In the genomic region with DNA sequence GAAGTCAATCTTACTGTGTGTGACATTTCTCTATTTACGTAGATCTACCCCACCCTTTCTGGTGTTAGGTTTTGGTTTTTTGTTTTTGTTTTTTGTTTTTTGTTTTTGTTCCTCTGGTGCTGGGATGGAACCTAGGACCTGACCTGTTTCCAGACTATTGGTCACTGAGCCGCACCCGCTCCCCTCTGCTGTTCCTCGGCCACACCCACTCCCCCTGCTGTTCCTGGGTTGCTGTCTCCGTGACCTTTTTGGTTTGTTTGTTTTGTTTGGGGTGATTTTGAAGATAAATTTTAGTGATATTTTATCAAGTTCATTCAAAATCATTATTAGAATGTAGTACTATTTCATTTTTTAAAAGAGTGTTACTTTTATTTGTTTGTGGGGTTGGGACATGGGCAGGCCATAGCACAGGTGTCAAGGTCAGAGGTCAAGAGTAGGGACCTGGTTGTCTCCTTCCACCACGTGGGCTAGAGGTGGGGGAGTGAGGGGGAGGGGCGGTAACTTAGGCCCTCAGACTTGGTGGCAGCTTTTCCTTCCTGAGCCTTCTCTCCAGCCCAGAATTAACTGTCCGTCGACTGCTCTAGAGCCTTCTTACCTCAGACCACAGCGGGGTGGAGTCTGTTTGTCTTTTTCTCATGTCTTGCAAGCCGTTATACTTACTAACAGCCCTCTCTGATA, we compare ENCODE assay signal across 27 mouse cellular contexts.
DNase-seq lines count a peak whose midpoint lies in the region; ATAC-seq and TF ChIP-seq lines count a peak whose summit lies in the region.
"Had no signal": no experiment of that assay in that cellular context is flagged by ENCODE, and none has a peak within 500 bp of the region (broad histone marks: within the 10 kb centered on the region; RNA-seq: fewer than 3 reads in every experiment).

No protein-coding gene starts in this region.

- WGBS in hindbrain, postnatal 0 days = 73% methylated on average over 11 of the region's 11 CpGs
- WGBS in hindbrain, embryonic 16.5 days = 70% methylated on average over 11 of the region's 11 CpGs
- WGBS in midbrain, embryonic 10.5 days = 70% methylated on average over 11 of the region's 11 CpGs

- H3K4me3 ChIP-seq in hindbrain, postnatal 0 days (ENCODE audit: low read length) = no peak overlapping the region
- H3K4me3 ChIP-seq in hindbrain, embryonic 16.5 days (ENCODE audit: low read length) = no peak overlapping the region
- H3K4me3 ChIP-seq in ES-E14 (ENCODE audit: insufficient read depth in 1 of 2, low read depth in 1 of 2, low read length in 2 of 2, poor library complexity in 1 of 2, severe bottlenecking in 1 of 2) = no peak overlapping the region
- no peak overlapping the region for H3K4me3 ChIP-seq in midbrain, embryonic 10.5 days
- H3K4me3 ChIP-seq: embryonic facial prominence, embryonic 13.5 days; embryonic facial prominence, embryonic 15.5 days; erythroblast, embryonic 14.5 days; forebrain, embryonic 10.5 days; forebrain, embryonic 12.5 days had no signal

- H3K4me1 ChIP-seq in hindbrain, postnatal 0 days (ENCODE audit: insufficient read depth, low read length) = no peaks in the 10 kb centered on the region
- no peaks in the 10 kb centered on the region for H3K4me1 ChIP-seq in hindbrain, embryonic 16.5 days (ENCODE audit: control insufficient read depth, insufficient read depth, low read depth, low read length)
- peaks cover 0 to 7% of the 10 kb centered on the region in 2 experiments; a peak in 3 of 4 replicates for H3K4me1 ChIP-seq in ES-E14 (ENCODE audit: control insufficient read depth in 2 of 2, insufficient read depth in 2 of 2, low read length in 2 of 2, poor library complexity in 1 of 2)
- H3K4me1 ChIP-seq in midbrain, embryonic 10.5 days = no peaks in the 10 kb centered on the region
- H3K4me1 ChIP-seq: embryonic facial prominence, embryonic 13.5 days; embryonic facial prominence, embryonic 15.5 days; forebrain, embryonic 10.5 days; forebrain, embryonic 12.5 days had no signal

- H3K9ac ChIP-seq in hindbrain, postnatal 0 days (replicated peaks; ENCODE audit: low read length) = peak overlapping the region; percentile 33; the same call in 1 of the 2 replicates
- H3K9ac ChIP-seq in hindbrain, embryonic 16.5 days (ENCODE audit: low read depth, low read length) = no peak overlapping the region
- no peak overlapping the region for H3K9ac ChIP-seq in ES-E14 (ENCODE audit: insufficient read depth, low read depth, low read length, poor library complexity, severe bottlenecking)
- H3K9ac ChIP-seq: embryonic facial prominence, embryonic 13.5 days; embryonic facial prominence, embryonic 15.5 days; forebrain, embryonic 12.5 days had no signal

- H3K27me3 ChIP-seq in hindbrain, postnatal 0 days (ENCODE audit: insufficient read depth, low read length) = no peaks in the 10 kb centered on the region
- no peaks in the 10 kb centered on the region for H3K27me3 ChIP-seq in hindbrain, embryonic 16.5 days (replicated peaks; ENCODE audit: control insufficient read depth, insufficient read depth, low read length)
- H3K27me3 ChIP-seq in midbrain, embryonic 10.5 days (ENCODE audit: low read depth, poor library complexity, severe bottlenecking) = peaks cover 7% of the 10 kb centered on the region; the same call in 1 of the 2 replicates
- H3K27me3 ChIP-seq: CH12.LX; embryonic facial prominence, embryonic 13.5 days; embryonic facial prominence, embryonic 15.5 days; forebrain, embryonic 12.5 days had no signal

- H3K4me2 ChIP-seq in hindbrain, postnatal 0 days (ENCODE audit: low read depth, low read length) = no peak overlapping the region
- H3K4me2 ChIP-seq in hindbrain, embryonic 16.5 days (ENCODE audit: low read length) = no peak overlapping the region
- H3K4me2 ChIP-seq: embryonic facial prominence, embryonic 13.5 days; embryonic facial prominence, embryonic 15.5 days; forebrain, embryonic 12.5 days had no signal

- no peaks in the 10 kb centered on the region for H3K36me3 ChIP-seq in hindbrain, postnatal 0 days (ENCODE audit: insufficient read depth, low read length)
- no peaks in the 10 kb centered on the region for H3K36me3 ChIP-seq in hindbrain, embryonic 16.5 days (ENCODE audit: control insufficient read depth, insufficient read depth, low read length)
- H3K36me3 ChIP-seq in ES-E14 (ENCODE audit: control insufficient read depth, insufficient read depth, low read length, poor library complexity, severe bottlenecking) = no peaks in the 10 kb centered on the region
- no peaks in the 10 kb centered on the region for H3K36me3 ChIP-seq in midbrain, embryonic 10.5 days
- H3K36me3 ChIP-seq: embryonic facial prominence, embryonic 13.5 days; embryonic facial prominence, embryonic 15.5 days had no signal

- ATAC-seq in hindbrain, postnatal 0 days = no peak
- ATAC-seq in hindbrain, embryonic 16.5 days = no peak
- ATAC-seq: activated CD4-positive, CD25-positive, alpha-beta regulatory T cell, adult 4 months; CD4-positive, CD25-positive, alpha-beta regulatory T cell, adult 4 months; forebrain, embryonic 14.5 days; forebrain, embryonic 16.5 days had no signal

- H3K27ac ChIP-seq in hindbrain, postnatal 0 days = no peak overlapping the region
- no peak overlapping the region for H3K27ac ChIP-seq in hindbrain, embryonic 16.5 days (ENCODE audit: low read depth, low read length)
- H3K27ac ChIP-seq in ES-E14 (ENCODE audit: insufficient read depth, low read depth, low read length, poor library complexity, severe bottlenecking) = no peak overlapping the region; the same call in 1 of the 2 replicates
- H3K27ac ChIP-seq in midbrain, embryonic 10.5 days (replicated peaks) = no peak overlapping the region
- H3K27ac ChIP-seq: embryonic facial prominence, embryonic 13.5 days; embryonic facial prominence, embryonic 15.5 days; forebrain, embryonic 10.5 days; forebrain, embryonic 12.5 days had no signal

- in situ Hi-C loops in ES-E14 (cut with MboI; ENCODE audit: low sequenced_read_pairs in 2 of 2, unreplicated experiment in 2 of 2) = no loop called here

- peaks cover 5% of the 10 kb centered on the region; the same call in 1 of the 2 replicates for H3K9me3 ChIP-seq in hindbrain, postnatal 0 days (ENCODE audit: low read length)
- peaks cover 4% of the 10 kb centered on the region for H3K9me3 ChIP-seq in hindbrain, embryonic 16.5 days (ENCODE audit: control insufficient read depth, low read length)
- H3K9me3 ChIP-seq in ES-E14 (ENCODE audit: control insufficient read depth, insufficient read depth, low read depth, low read length) = no peaks in the 10 kb centered on the region
- peaks cover 6% of the 10 kb centered on the region for H3K9me3 ChIP-seq in midbrain, embryonic 10.5 days (replicated peaks)

- no peak for DNase-seq in hindbrain, postnatal 0 days (ENCODE audit: low spot score)
- DNase-seq in ES-E14 (ENCODE audit: low read depth, low spot score) (peak; percentile 54), WW6 (ENCODE audit: low read depth, low spot score) (peak; percentile 16)
- DNase-seq in right cerebral cortex, postnatal 36 days (ENCODE audit: low spot score in 2 of 2) = no peak
- DNase-seq in midbrain, embryonic 10.5 days (ENCODE audit: low spot score) = no peak
- DNase-seq in layer of hippocampus, adult 9-10 months (ENCODE audit: low spot score) = no peak
- DNase-seq: adrenal gland, adult 8-10 months; adrenal gland, postnatal 14 days; adrenal gland, postnatal 36 days; B cell, adult 2 months; cerebellum, adult 11-12 months; cerebellum, adult 2 months; cerebellum, adult 9-10 months; cerebellum, postnatal 10 days; cerebellum, postnatal 25 days; embryo, embryonic 11 days had no signal

- no peak for TF ChIP-seq CTCF in hindbrain, postnatal 0 days (IDR thresholded peaks at IDR 0.05; ENCODE audit: low read depth)

TF ChIP-seq in ES-E14, 5 proteins besides CTCF, POLR2A, EP300 and RAD21:
- no peak for TF ChIP-seq ZNF384 (IDR thresholded peaks at IDR 0.05; ENCODE audit: low read depth, low read length)
- no peak for TF ChIP-seq HCFC1 (IDR thresholded peaks at IDR 0.05; ENCODE audit: borderline replicate concordance, insufficient read depth, low read length)
- no peak for TF ChIP-seq CHD2 (IDR thresholded peaks at IDR 0.05; ENCODE audit: low read depth, low read length)
- no peak for TF ChIP-seq MAFK (IDR thresholded peaks at IDR 0.05; ENCODE audit: insufficient read depth, low read depth, low read length)
- no peak for TF ChIP-seq ZC3H11A (IDR thresholded peaks at IDR 0.05; ENCODE audit: borderline replicate concordance, low read depth, low read length)

Comparison
In these comparisons a context has a peak if more than half of its experiments do, and no peak if none do; other contexts are left out.
1. DNase-seq: peak in ES-E14 (single experiment) and WW6 (single experiment); none in hindbrain, postnatal 0 days (single experiment), right cerebral cortex, postnatal 36 days (0 of 2), midbrain, embryonic 10.5 days (single experiment) and layer of hippocampus, adult 9-10 months (single experiment).